Mouse (Mus musculus) CH12.LX (cell line): ENCODE data around the gene Shisal2b. TPM values are rescaled to one million over a fixed set of nuclear protein-coding genes. Genes with fewer than 3 reads are reported as not detected.
"Not testable (repeated sequence)": the region's sequence is repeated elsewhere in the genome, so short reads cannot be mapped to it uniquely, and the experiment has no call there.

Experiments used
- DNase-seq: peaks from one replicate; pipeline ENCODE4 v3.0.0-alpha.2; 2013; ENCODE audit errors: extremely low read depth
- H3K27ac ChIP-seq: 2 replicates; pipeline ENCODE4 v1.5.1; 2012; ENCODE audit warnings: low read depth, mild to moderate bottlenecking, control low read depth, moderate library complexity; ENCODE audit not compliant: insufficient read depth
- H3K27me3 ChIP-seq: replicated peaks from 2 replicates; pipeline ENCODE3; 2012; ENCODE audit warnings: inconsistent platforms
- H3K36me3 ChIP-seq, 2 experiments: replicated peaks in 1 of 2; 2 replicates each; pipeline versions ENCODE3 to v1.6.1; 2012; ENCODE audit warnings: inconsistent platforms in 1 of 2, low read length in 1 of 2, mild to moderate bottlenecking in 1 of 2, mixed read lengths in 1 of 2, moderate library complexity in 1 of 2; ENCODE audit not compliant: control insufficient read depth in 1 of 2, insufficient read depth in 1 of 2
- H3K4me1 ChIP-seq, 2 experiments: 2 replicates each; pipeline ENCODE4 v1.6.1; 2012; ENCODE audit warnings: inconsistent platforms in 1 of 2, moderate library complexity in 1 of 2; ENCODE audit not compliant: insufficient read depth in 2 of 2, control insufficient read depth in 1 of 2
- H3K4me2 ChIP-seq: 2 replicates; pipeline ENCODE4 v1.6.1; 2012; ENCODE audit warnings: low read depth, mild to moderate bottlenecking, control low read depth; ENCODE audit not compliant: poor library complexity, insufficient read depth, severe bottlenecking
- H3K4me3 ChIP-seq, 3 experiments: fragments of 150-350 bp in 1 of 3; sonication (generic) in 1 of 3; replicated peaks in 1 of 3; 2 replicates each; pipeline versions ENCODE3 to v1.5.1; 2011 to 2012; ENCODE audit warnings: low read depth in 2 of 3, low read length in 2 of 3, mild to moderate bottlenecking in 2 of 3, moderate library complexity in 2 of 3, control low read depth in 1 of 3, improper control_type of control experiment in 1 of 3, inconsistent platforms in 1 of 3, mixed read lengths in 1 of 3; ENCODE audit not compliant: poor library complexity in 1 of 3
- H3K79me2 ChIP-seq: replicated peaks from 2 replicates; pipeline ENCODE4 v1.6.1; 2012; ENCODE audit warnings: mild to moderate bottlenecking, moderate library complexity; ENCODE audit not compliant: control insufficient read depth, poor library complexity, insufficient read depth, severe bottlenecking; ENCODE audit errors: extremely low read depth
- H3K9ac ChIP-seq: 2 replicates; pipeline ENCODE4 v1.6.1; 2012; ENCODE audit warnings: low read depth, mild to moderate bottlenecking, control low read depth, moderate library complexity; ENCODE audit not compliant: insufficient read depth
- H3K9me3 ChIP-seq: replicated peaks from 2 replicates; pipeline ENCODE3; 2012; ENCODE audit warnings: low read length, inconsistent platforms, mixed read lengths
- CTCF ChIP-seq, 2 experiments: IDR thresholded peaks in 1 of 2; conservative IDR thresholded peaks in 1 of 2; 2 replicates each; pipeline ENCODE4 v1.5.1; 2011 to 2012; ENCODE audit warnings: low read depth in 2 of 2, low read length in 2 of 2, improper control_type of control experiment in 1 of 2, inconsistent platforms in 1 of 2, mild to moderate bottlenecking in 1 of 2, moderate library complexity in 1 of 2
- E2F4 ChIP-seq: IDR thresholded peaks from 2 replicates; pipeline ENCODE4 v1.6.1; 2011; ENCODE audit warnings: low read depth, low read length, improper control_type of control experiment; ENCODE audit not compliant: insufficient replicate concordance
- ELF1 ChIP-seq: IDR thresholded peaks from 2 replicates; pipeline ENCODE4 v1.6.1; 2014; ENCODE audit warnings: low read depth, mild to moderate bottlenecking, inconsistent platforms, low read length, improper control_type of control experiment
- ETS1 ChIP-seq: conservative IDR thresholded peaks from 2 replicates; pipeline ENCODE4 v1.6.1; 2012; ENCODE audit warnings: low read depth, mild to moderate bottlenecking, inconsistent platforms, low read length, improper control_type of control experiment, moderate library complexity
- IRF4 ChIP-seq: IDR thresholded peaks from 2 replicates; pipeline ENCODE4 v1.6.1; 2014; ENCODE audit warnings: low read depth, mild to moderate bottlenecking, inconsistent platforms, low read length, improper control_type of control experiment
- MAX ChIP-seq: IDR thresholded peaks from 2 replicates; pipeline ENCODE4 v1.6.1; 2011; ENCODE audit warnings: low read length, improper control_type of control experiment
- MAZ ChIP-seq: IDR thresholded peaks from 2 replicates; pipeline ENCODE4 v1.6.1; 2012; ENCODE audit warnings: low read depth, mild to moderate bottlenecking, inconsistent platforms, low read length, improper control_type of control experiment, moderate library complexity
- MXI1 ChIP-seq: IDR thresholded peaks from 2 replicates; pipeline ENCODE4 v1.6.1; 2011; ENCODE audit warnings: mild to moderate bottlenecking, low read depth, low read length, improper control_type of control experiment
- MYC ChIP-seq: IDR thresholded peaks from 2 replicates; pipeline ENCODE4 v1.6.1; 2011; ENCODE audit warnings: low read depth, mild to moderate bottlenecking, improper control_type of control experiment, low read length
- NRF1 ChIP-seq: IDR thresholded peaks from 2 replicates; pipeline ENCODE4 v1.6.1; 2014; ENCODE audit warnings: low read depth, mild to moderate bottlenecking, inconsistent platforms, low read length, improper control_type of control experiment, moderate library complexity
- TBP ChIP-seq: conservative IDR thresholded peaks from 2 replicates; pipeline ENCODE4 v1.6.1; 2011; ENCODE audit warnings: low read depth, low read length, improper control_type of control experiment
- UBTF ChIP-seq: IDR thresholded peaks from 2 replicates; pipeline ENCODE4 v1.6.1; 2012; ENCODE audit warnings: low read depth, mild to moderate bottlenecking, inconsistent platforms, low read length, improper control_type of control experiment, moderate library complexity
- ZC3H11A ChIP-seq: IDR thresholded peaks from 2 replicates; pipeline ENCODE4 v1.6.1; 2012; ENCODE audit warnings: low read depth, mild to moderate bottlenecking, inconsistent platforms, low read length, improper control_type of control experiment
- ZMIZ1 ChIP-seq: IDR thresholded peaks from 2 replicates; pipeline ENCODE4 v1.6.1; 2012; ENCODE audit warnings: low read depth, mild to moderate bottlenecking, inconsistent platforms, low read length, improper control_type of control experiment
- ZNF384 ChIP-seq: IDR thresholded peaks from 2 replicates; pipeline ENCODE4 v1.6.1; 2012; ENCODE audit warnings: low read depth, low read length, improper control_type of control experiment, inconsistent platforms
- dilution Hi-C: fragments of 300-500 bp; cut with MboI; formaldehyde crosslinking; loops from 2 replicates; pipeline ENCODE4 v1.14.3; 2020; ENCODE audit warnings: low sequenced_read_pairs; ENCODE audit not compliant: extremely low pct_unique_long_range_greater_than_20kb, extremely low pct_ligation_motif_present
- in situ Hi-C: fragments of 300-500 bp; cut with MboI; formaldehyde crosslinking; loops from 3 replicates; pipeline ENCODE4 v1.14.3; 2019; ENCODE audit warnings: low sequenced_read_pairs, low pct_ligation_motif_present, low pct_unique_long_range_greater_than_20kb, mixed read lengths
- polyA plus RNA-seq: library from polyadenylated mRNA; unstranded; fragments of >175 nt; gene quantifications from 2 replicates; pipeline ENCODE4 v1.2.1, GENCODE M21; 2012; ENCODE audit warnings: low read depth; ENCODE audit not compliant: insufficient read length
- total RNA-seq, 2 experiments: library from RNA; depleted of rRNA; stranded (reverse); fragments of 300-350 nt in 1 of 2; fragments of >200 nt in 1 of 2; gene quantifications; 2 replicates each; pipeline ENCODE4 v1.2.3; 2012 to 2014

Gene Shisal2b
- total RNA-seq (2012; rRNA removed) (0.17 and 0.38 TPM in 2 replicates), total RNA-seq (2014; rRNA removed) (not detected in 2 replicates), polyA plus RNA-seq (not detected in 2 replicates)

DNA sequence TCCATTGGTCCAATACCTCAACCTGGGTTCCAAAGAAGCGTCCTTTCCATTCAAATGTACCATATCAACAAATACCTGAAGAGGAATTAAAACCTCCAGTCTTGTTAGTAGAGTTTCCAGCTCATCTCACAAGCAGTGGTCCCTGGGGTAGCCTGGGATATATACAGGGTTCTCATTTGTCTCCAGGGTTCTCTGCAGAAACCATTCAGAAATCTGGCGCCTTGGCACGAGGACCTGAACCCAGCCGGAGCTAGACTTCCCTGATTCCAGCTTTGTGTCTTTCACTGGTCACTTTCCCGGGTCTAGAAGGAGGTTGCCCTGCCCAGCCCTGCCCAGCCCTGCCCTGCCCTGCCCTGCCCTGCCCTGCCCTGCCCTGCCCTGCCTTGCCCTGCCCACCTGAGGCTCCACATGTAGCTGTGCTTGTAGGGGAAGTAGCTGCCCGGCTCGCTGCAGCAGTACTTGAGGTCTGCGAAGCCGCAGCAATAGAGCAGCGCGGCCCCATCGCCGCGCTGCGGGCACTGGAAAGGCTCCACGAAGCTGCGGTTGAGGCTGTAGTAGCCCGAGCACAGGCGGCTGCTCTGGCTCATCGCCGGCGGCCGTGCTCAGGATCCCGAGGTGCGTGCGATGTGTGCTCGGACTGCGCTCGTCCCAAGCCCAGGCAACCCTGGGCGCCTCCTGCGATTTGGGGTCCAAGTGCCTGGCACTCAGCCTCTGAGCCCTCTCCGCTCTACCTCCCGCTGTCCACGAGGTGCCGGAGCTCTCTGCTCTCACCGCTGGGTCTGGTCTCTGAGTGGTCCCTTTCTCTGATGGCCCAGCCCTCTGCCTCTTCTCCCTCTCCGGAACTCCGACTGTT, at the start of gene Shisal2b:
Shisal2b (minus strand) TSS at position 767 of the 853 bp plus-strand sequence.
- H3K4me3 ChIP-seq, result peak within 1 kb of the TSS; percentile 42 to 47 (median 46)
- dilution Hi-C loops, result no loop called here
- DNase-seq, result peak; percentile 24

DNA sequence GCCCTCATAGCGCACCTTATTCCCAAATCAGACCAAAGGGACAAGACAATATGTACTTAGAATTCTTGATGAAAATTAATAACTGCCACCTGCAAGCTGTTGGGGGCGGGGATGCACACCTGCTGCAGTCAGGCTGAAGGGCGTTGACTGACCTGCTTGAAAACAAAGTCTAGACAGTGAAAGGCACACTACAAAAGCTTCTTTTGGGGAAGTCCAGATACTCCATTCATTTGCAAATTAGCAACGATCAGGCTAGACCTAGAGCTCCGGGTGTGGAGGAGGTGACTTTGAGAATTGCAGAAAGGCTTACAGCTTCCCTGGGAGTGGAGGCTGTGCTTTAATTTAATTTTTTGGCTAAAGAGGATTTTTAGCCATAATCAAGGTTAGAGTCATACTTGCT, 47.9 kb upstream of the Shisal2b start:
- H3K27me3 ChIP-seq, H3K36me3 ChIP-seq, H3K79me2 ChIP-seq, H3K4me3 ChIP-seq, H3K4me2 ChIP-seq, dilution Hi-C loops, H3K27ac ChIP-seq, H3K9ac ChIP-seq, H3K9me3 ChIP-seq: not testable (repeated sequence)
- in situ Hi-C loops, result loop anchor here (5.0 to 10.0 kb wide), 2 partner anchors 47 to 99 kb away; partner anchors contain the start of gene Shisal2b
- peaks cover 0 to 16% of the 10 kb centered on the region in 2 experiments; a peak in 2 of 4 replicates for H3K4me1 ChIP-seq
- peak; percentile 17 for DNase-seq

More for the DNA sequence above, at the start of gene Shisal2b:
- no peak for TF ChIP-seq MXI1
- TF ChIP-seq CTCF (conservative IDR thresholded peaks at IDR 0.05 in 1 of 2, IDR thresholded peaks at IDR 0.05 in 1 of 2; ENCODE audit: low read depth in 2 of 2, low read length in 2 of 2), result no peak
- no peak for TF ChIP-seq MAZ
- TF ChIP-seq UBTF, result peak; percentile 92; the same call in 1 of the 2 replicates
- TF ChIP-seq IRF4, result no peak
- TF ChIP-seq ZC3H11A, result no peak
- TF ChIP-seq ELF1, result no peak
- no peak for TF ChIP-seq MAX
- TF ChIP-seq MYC, result no peak
- TF ChIP-seq NRF1, result no peak
- 0 out of 2 replicates have a peak, but pooled peaks have one; percentile 36 for TF ChIP-seq TBP
- TF ChIP-seq ZNF384, result no peak
- no peak for TF ChIP-seq ETS1
- no peak for TF ChIP-seq ZMIZ1
- no peak for TF ChIP-seq E2F4
- Histone ChIP-seq H3K36me3 (no peaks in the 10 kb centered on the region), H3K27me3 (peaks cover 4% of the 10 kb centered on the region), H3K27ac (no peak within 1 kb of the TSS), H3K79me2 (no peaks in the 10 kb centered on the region), H3K9me3 (no peaks in the 10 kb centered on the region), H3K4me2 (peak within 1 kb of the TSS; percentile 52), H3K4me1 (peaks cover 0 to 7% of the 10 kb centered on the region in 2 experiments; a peak in 2 of 4 replicates), H3K9ac (no peak within 1 kb of the TSS)
- in situ Hi-C loops, result loop anchor here (10.0 kb wide), 1 partner anchor 51 kb away; no protein-coding TSS in a partner anchor

DNA sequence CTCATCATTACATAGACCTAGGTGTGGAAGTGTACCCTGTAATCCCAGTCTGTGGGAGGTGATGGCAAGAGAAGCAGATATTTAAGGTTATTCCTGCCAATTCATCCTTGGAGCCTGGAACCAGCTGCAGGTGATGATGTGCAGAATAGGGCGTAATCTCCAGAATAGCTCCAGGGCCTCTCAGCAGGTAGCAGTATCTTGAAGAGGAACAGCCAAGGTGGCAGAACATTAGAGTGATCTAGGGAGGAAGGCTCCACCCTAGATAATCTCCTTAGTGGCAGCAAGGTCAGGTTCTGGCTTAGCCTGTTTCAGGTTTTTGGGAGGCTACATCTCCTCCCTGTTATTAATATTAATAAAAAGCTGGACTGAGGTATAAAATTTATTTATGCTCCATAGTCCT, 47.3 kb upstream of the Shisal2b start:
- DNase-seq, H3K4me2 ChIP-seq, dilution Hi-C loops, H3K4me3 ChIP-seq, H3K36me3 ChIP-seq, H3K27me3 ChIP-seq, H3K9ac ChIP-seq, H3K27ac ChIP-seq, H3K9me3 ChIP-seq, H3K79me2 ChIP-seq: not testable (repeated sequence)
- in situ Hi-C loops, result loop anchor here (5.0 to 10.0 kb wide), 2 partner anchors 46 to 99 kb away; partner anchors contain the start of gene Shisal2b
- peaks cover 0 to 16% of the 10 kb centered on the region in 2 experiments; a peak in 2 of 4 replicates for H3K4me1 ChIP-seq
